Mouse (Mus musculus) myocyte (in vitro differentiated cells): ENCODE measurements at regions not wholly inside any gene's neighbourhood (a gene's known extent, or its start where the extent isn't known, plus 50 kb on each side); places are given as distances from the start of the nearest gene placed in this dataset.

Source experiments
- CEBPB ChIP-seq: IDR thresholded peaks from 2 replicates; pipeline ENCODE4 v1.6.1; 2011; ENCODE audit warnings: mild to moderate bottlenecking, moderate library complexity; ENCODE audit not compliant: poor library complexity, insufficient read depth, severe bottlenecking
- E2F4 ChIP-seq: IDR thresholded peaks from one replicate; pipeline ENCODE4 v1.6.1; 2011; ENCODE audit warnings: mild to moderate bottlenecking, control low read depth, moderate library complexity; ENCODE audit not compliant: insufficient read depth
- MAX ChIP-seq: IDR thresholded peaks from one replicate; pipeline ENCODE4 v1.6.1; 2011; ENCODE audit warnings: low read depth, mild to moderate bottlenecking, control low read depth
- MYOD1 ChIP-seq, 3 experiments: IDR thresholded peaks; one replicate each; pipeline ENCODE4 v1.6.1; 2011; ENCODE audit warnings: control low read depth in 2 of 3, low read depth in 2 of 3, mild to moderate bottlenecking in 2 of 3, moderate library complexity in 1 of 3; ENCODE audit not compliant: insufficient read length in 2 of 3, control insufficient read depth in 1 of 3
- MYOG ChIP-seq, 3 experiments: IDR thresholded peaks; one replicate each; pipeline ENCODE4 v1.6.1; 2011; ENCODE audit warnings: control low read depth in 2 of 3, low read depth in 2 of 3, mild to moderate bottlenecking in 2 of 3; ENCODE audit not compliant: insufficient read length in 2 of 3, control insufficient read depth in 1 of 3, insufficient read depth in 1 of 3
- POLR2A ChIP-seq: IDR thresholded peaks from one replicate; pipeline ENCODE4 v1.6.1; 2011; ENCODE audit warnings: low read depth, mild to moderate bottlenecking, control low read depth, moderate library complexity; ENCODE audit not compliant: insufficient read length
- POLR2AphosphoS2 ChIP-seq: IDR thresholded peaks from one replicate; pipeline ENCODE4 v1.6.1; 2011; ENCODE audit warnings: low read depth, control low read depth; ENCODE audit not compliant: insufficient read length
- REST ChIP-seq: IDR thresholded peaks from one replicate; pipeline ENCODE4 v1.6.1; 2011; ENCODE audit warnings: mild to moderate bottlenecking, control low read depth, moderate library complexity; ENCODE audit not compliant: insufficient read depth, insufficient read length
- SRF ChIP-seq: IDR thresholded peaks from one replicate; pipeline ENCODE4 v1.6.1; 2011; ENCODE audit warnings: low read depth; ENCODE audit not compliant: control insufficient read depth, insufficient read length
- TCF12 ChIP-seq: IDR thresholded peaks from one replicate; pipeline ENCODE4 v1.6.1; 2011; ENCODE audit warnings: mild to moderate bottlenecking, control low read depth; ENCODE audit not compliant: poor library complexity, insufficient read depth, severe bottlenecking
- TCF3 ChIP-seq: IDR thresholded peaks from one replicate; pipeline ENCODE4 v1.6.1; 2011; ENCODE audit warnings: low read depth, control low read depth; ENCODE audit not compliant: insufficient read length
- USF1 ChIP-seq: IDR thresholded peaks from one replicate; pipeline ENCODE4 v1.6.1; 2011; ENCODE audit warnings: low read depth, mild to moderate bottlenecking, control low read depth, moderate library complexity

DNA sequence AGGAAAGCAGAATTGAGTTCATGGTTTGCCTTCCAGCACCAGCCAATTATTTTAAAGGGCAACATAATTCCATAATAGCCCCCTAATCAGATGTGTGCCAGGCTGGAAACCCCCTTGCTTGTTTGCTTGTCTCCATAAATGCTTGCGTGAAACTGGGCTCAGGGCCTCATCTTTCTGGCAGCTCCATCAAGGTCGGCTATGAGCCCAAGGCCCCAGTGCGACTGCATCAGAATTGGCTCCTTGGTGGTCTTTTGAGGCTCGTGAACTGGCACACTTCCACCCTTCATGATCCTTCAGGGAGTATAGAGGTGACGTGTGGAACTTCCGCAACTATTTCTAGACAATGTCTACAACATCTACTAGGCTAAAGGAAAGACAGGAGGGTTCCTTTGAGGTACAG lies 196.6 kb upstream of the Igsf21 start:
- TF ChIP-seq TCF12 (no peak), USF1 (no peak), POLR2AphosphoS2 (no peak), POLR2A (no peak), MYOG (IDR thresholded peaks at IDR 0.05; ENCODE audit: control insufficient read depth in 1 of 3, insufficient read depth in 1 of 3, insufficient read length in 2 of 3, low read depth in 2 of 3) (no peak), E2F4 (no peak), TCF3 (no peak), SRF (no peak), REST (no peak), MYOD1 (IDR thresholded peaks at IDR 0.05; ENCODE audit: control insufficient read depth in 1 of 3, insufficient read length in 2 of 3, low read depth in 2 of 3) (no peak), MAX (no peak), CEBPB (no peak)
